Mouse (Mus musculus) common myeloid progenitor, adult 5-6 weeks (primary cell): ENCODE measurements around the gene Pank4. TPM values are rescaled to one million over a fixed set of nuclear protein-coding genes. Genes with fewer than 3 reads are reported as not detected.

Experiments
- ATAC-seq: replicated peaks from 2 replicates; pipeline ENCODE4 v1.8.0; 2016; ENCODE audit warnings: low read depth, mild to moderate bottlenecking, moderate TSS enrichment, inconsistent platforms; ENCODE audit not compliant: poor library complexity, severe bottlenecking
- total RNA-seq: library from RNA; stranded (forward); fragments of 200-1000, 187-1606 nt; gene quantifications from 2 replicates; pipeline ENCODE4 v1.2.3, GENCODE M21; 2017

The Pank4 gene
- total RNA-seq, 1 experiment from 2014 or later = 35.5 TPM

- no peak for ATAC-seq
These were observed 44.2 kb downstream of the Pank4 start for GRCm38 (mm10) chr4:155008075-155008474.

GRCm38 (mm10) chr4:155009216-155009615 is 45.3 kb downstream of the Pank4 start:
- no peak for ATAC-seq

- no peak for ATAC-seq
These were observed 46.9 kb downstream of the Pank4 start for GRCm38 (mm10) chr4:155010870-155011269.

- ATAC-seq = no peak
These were observed 47.5 kb downstream of the Pank4 start for GRCm38 (mm10) chr4:155011312-155012025.

GRCm38 (mm10) chr4:155012115-155012514 is 48.2 kb downstream of the Pank4 start:
- ATAC-seq = no peak

- ATAC-seq = peak; percentile 93
These were observed 48.9 kb downstream of the Pank4 start for GRCm38 (mm10) chr4:155012788-155013187.

- ATAC-seq = no peak
These were observed 50.3 kb downstream of the Pank4 start for GRCm38 (mm10) chr4:155014244-155014643.

- no peak for ATAC-seq
These were observed 50.9 kb downstream of the Pank4 start for GRCm38 (mm10) chr4:155014791-155015190.

- ATAC-seq = no peak
These were observed 51.6 kb downstream of the Pank4 start for GRCm38 (mm10) chr4:155015550-155015949.

- no peak for ATAC-seq
These were observed 52.9 kb downstream of the Pank4 start for GRCm38 (mm10) chr4:155016807-155017206.

- ATAC-seq = no peak
These were observed 53.4 kb downstream of the Pank4 start for GRCm38 (mm10) chr4:155017253-155017878.

- ATAC-seq = no peak
These were observed 54.1 kb downstream of the Pank4 start for GRCm38 (mm10) chr4:155018066-155018465.

GRCm38 (mm10) chr4:155018601-155019335 is 54.8 kb downstream of the Pank4 start:
- peak; percentile 65 for ATAC-seq

- ATAC-seq = no peak
These were observed 55.5 kb downstream of the Pank4 start for GRCm38 (mm10) chr4:155019336-155019847.

GRCm38 (mm10) chr4:155020141-155020540 is 56.2 kb downstream of the Pank4 start:
- ATAC-seq = no peak

GRCm38 (mm10) chr4:155020813-155021212 is 56.9 kb downstream of the Pank4 start:
- ATAC-seq = no peak

- ATAC-seq = no peak
These were observed 58.4 kb downstream of the Pank4 start for GRCm38 (mm10) chr4:155022228-155022855.

- ATAC-seq = no peak
These were observed 60.5 kb downstream of the Pank4 start for GRCm38 (mm10) chr4:155024170-155025010.
